Mouse (Mus musculus): ENCODE measurements at regions not wholly inside any gene's neighbourhood (a gene's known extent, or its start where the extent isn't known, plus 50 kb on each side); places are given as distances from the start of the nearest gene placed in this dataset.

GRCm38 (mm10) chr13:28415769-28416168 lies 158.4 kb downstream of the Gm11361 start:
- TF ChIP-seq CTCF (IDR thresholded peaks at IDR 0.05): no peak
- TF ChIP-seq EP300 (IDR thresholded peaks at IDR 0.05): no peak

All from lung, postnatal 0 days (tissue).